Mouse (Mus musculus) cerebellum, adult 18-20 months (tissue): ENCODE data around the gene Pgls.

Experiments
- DNase-seq, 2 experiments: peaks; one replicate each; pipeline ENCODE4 v3.0.0; 2021

Gene Pgls

DNA sequence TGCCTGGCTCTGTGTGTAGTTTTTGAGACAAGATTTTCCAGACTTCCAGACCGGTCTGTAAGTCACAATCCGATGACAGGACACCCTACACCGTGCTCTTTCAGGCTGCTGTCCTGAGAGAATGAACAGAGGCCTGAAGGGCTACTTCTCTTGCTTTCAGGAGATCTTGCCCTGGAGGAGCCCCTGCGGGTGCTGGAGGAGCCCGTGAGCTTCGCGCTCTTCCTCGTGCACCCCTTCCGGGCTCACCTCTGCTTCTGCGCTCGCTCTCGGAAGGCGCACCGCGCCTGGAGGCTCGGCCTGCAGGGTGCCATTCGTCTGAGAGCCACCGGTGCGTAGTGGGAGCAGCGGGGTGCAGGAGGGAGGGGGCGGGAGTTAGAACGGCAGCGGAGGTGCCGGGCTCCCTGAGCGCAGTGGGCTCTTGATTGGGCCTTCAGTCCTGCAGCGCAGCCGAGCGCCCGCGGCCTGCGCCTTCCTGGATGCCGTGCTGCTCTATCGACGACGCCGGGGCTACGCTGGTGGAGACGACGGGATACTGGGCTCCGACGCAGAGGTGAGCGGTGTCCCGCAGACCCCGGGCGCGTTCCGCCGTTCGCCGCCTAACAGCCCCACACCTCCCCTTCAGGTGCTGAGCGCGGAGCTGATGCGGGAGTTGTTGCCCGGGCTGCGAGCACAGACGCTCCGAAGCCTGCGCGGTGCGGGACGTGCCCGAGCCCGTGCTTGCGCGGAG is 10.1 kb downstream of the Pgls start:
- DNase-seq = no peak

- peak in 1 of 2 experiments; percentile 38 for DNase-seq
These were observed 10.8 kb downstream of the Pgls start for GRCm38 (mm10) chr8:71602666-71603334.

- DNase-seq = no peak
These were observed 12.0 kb downstream of the Pgls start for GRCm38 (mm10) chr8:71604021-71604420.

DNA sequence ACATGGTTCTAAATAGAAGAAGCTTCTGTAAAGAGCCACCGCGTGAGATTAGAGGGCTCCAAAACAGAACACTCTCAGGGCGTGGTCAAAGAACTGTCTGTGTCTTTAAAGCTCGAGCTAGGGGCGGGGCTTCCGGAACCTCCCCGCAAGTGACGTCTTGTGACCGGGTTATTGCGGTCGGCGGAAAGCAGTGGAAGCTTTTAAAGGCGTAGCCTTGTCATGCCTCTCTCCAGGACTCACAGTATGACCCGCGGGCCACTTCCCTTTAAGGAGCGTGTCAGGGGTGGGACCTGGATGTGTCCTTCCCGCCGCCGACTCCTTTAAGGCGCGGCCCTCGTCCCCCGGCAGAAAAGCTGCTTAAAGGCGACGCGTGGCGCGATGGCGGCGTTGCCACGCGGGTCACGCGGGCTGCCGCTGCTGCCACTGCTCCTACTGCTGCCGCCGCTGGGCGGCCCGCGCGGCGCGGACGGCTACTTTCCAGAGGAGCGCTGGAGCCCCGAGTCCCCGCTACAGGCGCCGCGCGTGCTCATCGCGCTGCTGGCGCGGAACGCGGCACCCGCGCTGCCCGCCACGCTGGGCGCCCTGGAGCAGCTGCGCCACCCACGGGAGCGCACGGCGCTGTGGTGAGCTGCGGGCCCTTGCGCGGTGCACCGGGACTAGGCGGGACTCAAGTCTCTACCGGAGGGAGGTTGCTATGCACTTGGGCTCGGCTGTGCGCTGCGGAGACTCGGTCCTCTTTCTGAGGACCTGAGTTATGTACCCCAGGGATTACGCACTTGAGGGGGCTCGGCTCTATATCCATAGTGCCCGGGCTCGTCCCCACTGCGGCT is 19.1 kb downstream of the Pgls start, which contains the start of gene Colgalt1:
Gene Colgalt1, plus strand, starts transcription at position 177 of the 830 bp plus-strand sequence.
- DNase-seq = peak; percentile 96 to 99

DNA sequence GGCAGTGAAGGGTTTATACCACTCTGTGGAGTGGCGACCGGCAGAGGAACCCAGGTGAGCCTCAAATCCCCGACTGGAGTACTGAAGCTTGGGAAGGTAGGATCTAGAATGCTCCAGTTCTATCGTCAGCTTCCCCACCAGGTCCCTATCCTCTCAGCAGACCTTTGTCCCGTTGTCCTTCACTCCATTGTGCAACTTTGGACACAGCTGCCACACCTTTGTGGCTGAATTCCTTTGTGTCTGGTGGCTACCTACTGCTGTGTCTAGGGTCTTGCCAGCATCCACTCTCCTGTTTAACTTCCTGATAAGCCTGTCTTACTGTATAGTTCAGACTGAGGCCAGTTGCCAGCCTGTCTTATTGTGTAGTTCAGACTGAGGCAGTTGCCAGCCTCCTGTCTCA is 20.2 kb downstream of the Pgls start:
- no peak for DNase-seq

DNA sequence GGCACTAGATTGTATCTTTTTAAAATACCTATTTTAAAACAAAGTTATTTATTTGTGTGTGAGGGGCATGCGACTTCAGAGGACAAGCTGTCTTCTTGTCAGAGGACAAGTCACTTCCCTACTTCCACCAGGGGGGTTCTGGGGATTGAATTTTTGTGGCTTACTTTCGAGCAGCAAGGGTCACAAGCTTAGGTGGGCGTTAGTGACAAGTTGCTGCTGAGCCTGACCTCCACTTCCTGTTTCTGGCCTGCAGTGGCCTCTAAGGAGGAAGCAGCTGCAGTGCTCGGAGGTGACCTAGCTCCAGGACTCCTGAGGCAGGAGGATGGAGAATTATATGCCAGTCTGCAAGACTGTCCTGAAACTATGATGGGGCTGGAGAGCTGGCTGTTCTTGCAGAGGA is 21.4 kb downstream of the Pgls start:
- DNase-seq = no peak

DNA sequence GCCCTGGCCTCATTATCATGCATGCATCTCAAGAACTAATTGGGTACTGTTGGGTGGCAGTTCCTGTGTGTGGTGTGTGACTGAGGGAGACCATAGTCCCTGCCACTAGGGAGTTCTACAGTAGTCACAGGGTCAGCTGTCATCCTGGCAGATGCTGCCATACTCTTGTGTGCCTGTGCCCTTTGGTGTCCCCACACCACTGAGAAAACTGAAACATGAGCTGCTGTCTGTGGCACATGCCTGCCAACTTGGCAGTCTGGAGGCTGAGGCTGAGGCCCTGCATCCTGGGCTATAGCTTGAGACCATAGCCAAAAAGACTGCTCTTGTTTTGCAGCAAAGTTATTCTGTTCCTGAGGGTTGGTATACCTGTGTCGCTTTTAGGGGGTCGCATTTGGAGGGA is 27.8 kb downstream of the Pgls start:
- DNase-seq = no peak

GRCm38 (mm10) chr8:71625088-71625487 is 33.1 kb downstream of the Pgls start:
- DNase-seq = no peak

GRCm38 (mm10) chr8:71626753-71627152 is 34.8 kb downstream of the Pgls start:
- DNase-seq = no peak

DNA sequence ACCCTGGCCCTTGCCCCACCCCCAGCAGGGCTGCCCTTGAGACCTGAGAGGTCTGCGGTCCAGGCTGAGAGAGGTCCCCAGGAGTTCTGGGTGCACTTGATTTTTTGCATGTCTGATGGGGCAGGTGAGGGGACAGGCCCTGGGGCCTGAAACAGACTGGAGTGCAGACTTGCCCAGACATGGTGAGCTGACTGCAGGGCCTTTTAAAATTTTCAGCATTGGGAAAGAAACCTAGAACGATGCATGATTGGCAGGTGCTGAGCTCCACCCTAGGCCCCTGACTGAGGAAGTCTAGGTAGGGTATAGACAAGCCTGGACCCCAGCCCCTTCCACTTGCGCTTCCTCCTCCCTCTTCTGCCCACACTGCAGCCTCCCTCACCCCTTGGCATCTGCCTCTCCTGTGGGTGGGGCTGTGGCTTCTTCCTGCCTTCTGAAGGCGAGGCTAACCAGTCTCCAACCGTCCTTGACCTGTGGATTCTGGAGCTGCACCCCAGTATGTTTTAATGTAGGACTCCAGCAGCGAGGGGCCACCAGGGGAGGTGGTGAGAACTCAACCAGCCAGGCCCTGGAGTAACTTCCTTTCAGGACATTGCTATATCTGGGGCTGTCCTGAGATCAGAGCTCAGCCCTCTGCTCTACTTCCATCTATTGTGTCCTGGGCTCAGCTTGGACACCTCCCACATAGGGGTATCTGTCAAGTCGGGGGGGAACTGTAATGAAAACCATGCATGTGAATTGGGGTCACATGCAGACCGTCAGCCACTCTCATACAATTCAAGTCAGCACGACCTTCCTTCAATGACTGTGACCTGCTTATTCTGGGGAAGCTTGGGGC is 35.5 kb downstream of the Pgls start:
- no peak for DNase-seq

- no peak for DNase-seq
These were observed 36.6 kb downstream of the Pgls start for GRCm38 (mm10) chr8:71628396-71629095.

DNA sequence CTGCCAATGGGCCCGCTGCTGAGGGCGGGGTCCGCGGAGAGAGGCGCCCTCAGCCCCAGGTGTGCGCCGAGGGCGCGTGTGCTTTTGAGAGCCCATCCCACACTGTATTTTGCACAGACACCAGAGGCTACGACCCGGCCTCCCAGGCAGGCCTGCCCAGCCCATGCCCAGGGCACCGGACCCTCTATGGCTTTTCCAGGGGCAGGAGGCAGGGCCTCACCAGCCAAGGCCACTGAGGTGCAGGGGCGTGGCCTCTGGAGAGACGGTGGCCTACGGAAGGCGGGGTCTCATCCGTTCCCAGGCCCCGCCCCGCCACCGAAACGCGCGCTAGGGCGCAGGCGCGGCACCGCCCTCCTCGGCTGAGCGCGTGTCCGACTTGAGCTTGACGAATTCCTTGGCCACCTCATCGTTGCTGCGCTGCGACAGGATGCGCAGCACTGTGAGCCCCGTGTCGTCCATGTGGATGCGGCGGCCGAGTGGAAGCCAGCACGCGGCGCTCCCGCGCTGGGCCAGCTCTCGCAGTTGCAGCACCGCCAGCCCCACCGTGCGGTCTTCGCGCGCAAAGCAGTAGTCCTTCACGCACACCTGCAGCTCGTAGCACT is 37.2 kb downstream of the Pgls start:
- peak; percentile 80 to 88 for DNase-seq

DNA sequence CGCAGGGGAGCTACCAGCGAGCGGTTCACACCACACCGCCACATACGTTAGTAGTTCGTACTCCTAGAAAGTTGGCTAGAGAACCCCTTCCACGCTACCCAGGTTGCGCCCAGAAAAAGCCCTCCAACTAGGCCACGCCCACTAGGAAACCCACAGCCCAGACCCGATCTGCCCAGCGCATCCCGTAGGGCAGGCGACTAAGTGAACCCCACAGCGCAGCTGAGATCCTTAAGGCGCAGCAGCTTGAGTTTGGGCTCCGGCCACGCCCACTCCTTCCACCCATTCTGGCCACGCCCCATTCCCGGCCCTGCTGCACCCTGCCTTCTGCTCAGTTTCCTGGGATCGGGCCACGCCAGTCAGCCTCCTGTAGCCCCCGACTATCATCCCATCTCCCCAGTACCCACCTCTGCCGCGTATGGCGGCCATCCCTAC is 37.8 kb downstream of the Pgls start:
- DNase-seq = peak; percentile 40 to 49

DNA sequence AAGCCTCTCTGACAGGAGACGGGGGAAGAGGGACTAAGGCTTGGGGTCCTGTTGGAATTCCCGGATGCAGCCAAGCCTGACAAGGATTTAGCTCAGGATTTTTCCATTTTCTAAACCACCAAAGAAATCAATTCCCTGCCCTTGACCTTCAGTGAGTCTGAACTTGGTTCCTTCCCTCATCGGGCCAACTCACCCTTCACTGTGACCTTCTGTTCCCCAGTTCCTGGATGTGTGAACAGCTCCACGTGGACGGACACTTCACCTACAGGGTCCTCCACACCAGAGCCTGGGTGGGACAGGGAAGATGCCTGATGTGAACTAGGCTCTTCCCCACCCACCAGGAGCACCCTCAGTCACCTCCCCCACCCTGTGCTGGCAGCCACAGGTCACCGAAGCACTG is 38.8 kb downstream of the Pgls start:
- DNase-seq = no peak

DNA sequence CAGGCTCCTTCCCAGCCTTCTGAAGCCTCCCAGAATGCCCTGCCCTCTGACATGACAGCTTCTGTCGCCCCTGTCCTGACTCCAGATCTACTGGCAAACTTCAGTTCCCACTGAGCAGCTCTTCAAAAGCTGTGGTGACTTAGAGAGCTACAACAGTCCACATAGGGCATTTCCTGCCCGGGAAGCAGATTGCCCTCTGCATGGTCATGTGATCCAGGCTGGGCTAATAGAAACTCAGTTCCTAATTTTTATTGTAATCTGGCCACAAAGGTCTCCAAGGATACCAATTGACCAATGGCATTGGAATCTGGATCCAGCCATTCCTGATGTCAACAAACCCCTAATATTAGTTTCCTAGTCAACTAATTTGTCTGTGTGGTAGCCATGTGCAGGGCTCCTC is 39.9 kb downstream of the Pgls start:
- DNase-seq = no peak

- peak in 1 of 2 experiments; percentile 45 for DNase-seq
These were observed 41.2 kb downstream of the Pgls start for GRCm38 (mm10) chr8:71633164-71633563.

- DNase-seq = peak in 1 of 2 experiments; percentile 43
These were observed 42.1 kb downstream of the Pgls start for GRCm38 (mm10) chr8:71633981-71634667.

GRCm38 (mm10) chr8:71637149-71638095 is 45.4 kb downstream of the Pgls start:
- no peak for DNase-seq

DNA sequence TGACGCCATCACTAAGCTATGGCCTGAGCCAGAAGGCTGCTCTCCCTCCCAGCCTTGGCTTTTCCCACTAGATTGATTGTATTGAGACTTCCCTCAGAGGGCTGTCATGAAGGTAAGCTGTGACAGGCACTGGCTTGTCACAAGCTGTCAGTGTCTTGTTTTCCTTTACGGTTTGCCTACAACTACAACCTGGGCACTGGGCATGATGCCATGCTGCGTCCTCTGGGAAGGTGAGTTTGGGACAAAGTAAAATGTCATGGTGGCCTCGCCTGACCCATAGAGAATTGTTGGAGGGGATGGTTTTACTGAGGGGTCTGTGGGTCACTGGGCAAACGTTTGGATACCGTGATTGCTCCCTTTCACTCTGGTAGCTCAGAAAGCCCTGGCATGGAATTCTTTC is 46.3 kb downstream of the Pgls start:
- no peak for DNase-seq

DNA sequence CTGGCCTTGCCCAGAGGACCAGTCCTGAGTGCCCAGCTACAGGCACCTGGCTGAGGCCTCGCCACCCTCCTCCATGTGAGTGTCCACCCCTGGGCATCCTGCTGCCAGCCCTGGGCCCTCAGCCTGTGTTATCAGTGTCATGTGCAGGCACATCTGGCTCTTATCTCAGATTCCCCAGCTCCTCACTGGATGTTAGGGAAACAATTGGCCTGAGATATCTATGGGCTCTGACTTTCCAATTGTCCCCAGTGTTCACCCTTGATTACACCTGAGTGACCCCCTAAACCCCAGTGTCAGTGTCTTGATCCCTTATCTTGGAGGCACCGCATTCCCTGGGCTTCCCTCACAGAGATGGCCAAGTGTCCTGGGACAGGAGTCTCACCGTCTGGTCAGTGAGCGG is 47.3 kb downstream of the Pgls start:
- DNase-seq = no peak
